Mouse (Mus musculus): ENCODE results near the gene Gprc5d. TPM values are rescaled to one million over a fixed set of nuclear protein-coding genes. Genes with fewer than 3 reads are reported as not detected.

Gene Gprc5d
- polyA plus RNA-seq, 1 experiment from 2014 or later: not detected

GRCm38 (mm10) chr6:135064621-135065020 lies 53.5 kb downstream of the Gprc5d start:
- H3K9me3 ChIP-seq: no peaks in the 10 kb centered on the region
- H3K27me3 ChIP-seq: peaks cover 6% of the 10 kb centered on the region; the same call in 1 of the 2 replicates
- no peak overlapping the region for H3K4me2 ChIP-seq (replicated peaks)
- no peak overlapping the region for H3K27ac ChIP-seq (replicated peaks)
- no peak overlapping the region for H3K9ac ChIP-seq (replicated peaks)
- H3K36me3 ChIP-seq: no peaks in the 10 kb centered on the region
- ATAC-seq (replicated peaks): no peak
- peaks cover 10% of the 10 kb centered on the region; the same call in 1 of the 2 replicates for H3K4me1 ChIP-seq
- no peak overlapping the region for H3K4me3 ChIP-seq
- 67% methylated on average over 12 of the region's 12 CpGs for WGBS

- H3K36me3 ChIP-seq: no peaks in the 10 kb centered on the region
- 98% methylated on average over 4 of the region's 4 CpGs for WGBS
- peaks cover 7% of the 10 kb centered on the region; the same call in 1 of the 2 replicates for H3K4me1 ChIP-seq
- H3K27ac ChIP-seq (replicated peaks): no peak overlapping the region
- H3K4me2 ChIP-seq (replicated peaks): no peak overlapping the region
- no peak for ATAC-seq (replicated peaks)
- H3K9me3 ChIP-seq: no peaks in the 10 kb centered on the region
- no peak overlapping the region for H3K9ac ChIP-seq (replicated peaks)
- H3K27me3 ChIP-seq: 0 out of 2 replicates have a peak, but pooled peaks cover under 1% of the 10 kb centered on the region
- H3K4me3 ChIP-seq: no peak overlapping the region
These were observed 57.4 kb downstream of the Gprc5d start for GRCm38 (mm10) chr6:135060728-135061127.

Other genes starting within 250 kb of the Gprc5d start
- gene Gpr19, start 219.7 kb downstream of the Gprc5d start, polyA plus RNA-seq (2015; fragmentation: Nextera tagmentation; extraction: Ambion mirVana): 47.7 and 48.1 TPM in 2 replicates
- gene Cdkn1b, start 197.9 kb downstream of the Gprc5d start, polyA plus RNA-seq (2015; fragmentation: Nextera tagmentation; extraction: Ambion mirVana): 52.4 and 55.1 TPM in 2 replicates
- 3.5 and 3.8 TPM in 2 replicates for gene Apold1, start 136.6 kb downstream of the Gprc5d start, polyA plus RNA-seq (2015; fragmentation: Nextera tagmentation; extraction: Ambion mirVana)
- 89.0 and 91.8 TPM in 2 replicates for gene Ddx47, start 106.7 kb downstream of the Gprc5d start, polyA plus RNA-seq (2015; fragmentation: Nextera tagmentation; extraction: Ambion mirVana)
- 0.28 and 0.42 TPM in 2 replicates for gene Gprc5a, start 52.6 kb downstream of the Gprc5d start, polyA plus RNA-seq (2015; fragmentation: Nextera tagmentation; extraction: Ambion mirVana)
- gene Fam234b, start 79.7 kb upstream of the Gprc5d start, polyA plus RNA-seq (2015; fragmentation: Nextera tagmentation; extraction: Ambion mirVana): 83.1 and 86.7 TPM in 2 replicates
- gene Hebp1, start 79.7 kb upstream of the Gprc5d start, polyA plus RNA-seq (2015; fragmentation: Nextera tagmentation; extraction: Ambion mirVana): 2.6 and 2.8 TPM in 2 replicates
- 0.22 and 0.31 TPM in 2 replicates for gene Gsg1, start 136.1 kb upstream of the Gprc5d start, polyA plus RNA-seq (2015; fragmentation: Nextera tagmentation; extraction: Ambion mirVana)
- not detected in 2 replicates for gene Pbp2, start 192.1 kb upstream of the Gprc5d start, polyA plus RNA-seq (2015; fragmentation: Nextera tagmentation; extraction: Ambion mirVana)
- gene Emp1, start 244.3 kb upstream of the Gprc5d start, polyA plus RNA-seq (2015; fragmentation: Nextera tagmentation; extraction: Ambion mirVana): 4.9 and 5.6 TPM in 2 replicates